Mouse (Mus musculus) hindbrain, embryonic 14.5 days (tissue): ENCODE results near the gene Mafb. TPM values are rescaled to one million over a fixed set of nuclear protein-coding genes. Genes with fewer than 3 reads are reported as not detected.

Source experiments
- ATAC-seq: fragments of 200-750 bp; cut with Nextera tagmentation; 2 replicates; pipeline ENCODE4 v1.8.0; 2017; ENCODE audit warnings: moderate number of reproducible peaks, mild to moderate bottlenecking, moderate TSS enrichment, moderate library complexity; ENCODE audit not compliant: low FRiP score
- DNase-seq: peaks from one replicate; pipeline ENCODE4 v3.0.0-alpha.2; 2015; ENCODE audit warnings: low spot score
- H3K27ac ChIP-seq: fragments of 300-500 bp; sonication (generic); 2 replicates; pipeline ENCODE4 v1.5.1; 2014; ENCODE audit warnings: mild to moderate bottlenecking, moderate library complexity
- H3K27me3 ChIP-seq: fragments of 300-500 bp; sonication (generic); 2 replicates; pipeline ENCODE4 v1.6.1; 2014; ENCODE audit warnings: mild to moderate bottlenecking, low read length, mixed read lengths; ENCODE audit not compliant: control insufficient read depth, insufficient read depth
- H3K36me3 ChIP-seq: fragments of 300-500 bp; sonication (generic); replicated peaks from 2 replicates; pipeline ENCODE4 v1.6.1; 2014; ENCODE audit not compliant: control insufficient read depth, insufficient read depth
- H3K4me1 ChIP-seq: fragments of 300-500 bp; sonication (generic); replicated peaks from 2 replicates; pipeline ENCODE4 v1.6.1; 2014; ENCODE audit warnings: antibody characterized with exemption, low read length, mixed read lengths; ENCODE audit not compliant: control insufficient read depth, insufficient read depth
- H3K4me2 ChIP-seq: fragments of 300-500 bp; sonication (generic); replicated peaks from 2 replicates; pipeline ENCODE4 v1.6.1; 2014; ENCODE audit warnings: mild to moderate bottlenecking, moderate library complexity
- H3K4me3 ChIP-seq: fragments of 300-500 bp; sonication (generic); replicated peaks from 2 replicates; pipeline ENCODE4 v1.5.1; 2014; ENCODE audit warnings: mild to moderate bottlenecking, low read length
- H3K9ac ChIP-seq: fragments of 300-500 bp; sonication (generic); 2 replicates; pipeline ENCODE4 v1.6.1; 2014
- H3K9me3 ChIP-seq: fragments of 300-500 bp; sonication (generic); 2 replicates; pipeline ENCODE4 v1.6.1; 2016; ENCODE audit warnings: low read length; ENCODE audit not compliant: control insufficient read depth
- WGBS: fragments of 180-500 bp; shearing (Covaris S2); extraction: QIAGEN DNeasy Blood & Tissue Kit; methylation state at CpG from one replicate; pipeline ENCODE4 v1.1.7; 2014; 5-methylcytosine and 5-hydroxymethylcytosine counted together
- polyA plus RNA-seq: library from polyadenylated mRNA; unstranded; fragments of >200 nt; fragmentation: Nextera tagmentation; extraction: Ambion mirVana; gene quantifications from 2 replicates; pipeline ENCODE4 v1.2.1, GENCODE M21; 2014

Mafb gene
- polyA plus RNA-seq, 1 experiment from 2014 or later = 29.0 TPM

- peaks cover 45% of the 10 kb centered on the region for H3K27me3 ChIP-seq
- WGBS = 52% methylated on average over 5 of the region's 5 CpGs
Measured at GRCm38 (mm10) chr2:160356132-160356531, 10.7 kb downstream of the Mafb start.

DNA sequence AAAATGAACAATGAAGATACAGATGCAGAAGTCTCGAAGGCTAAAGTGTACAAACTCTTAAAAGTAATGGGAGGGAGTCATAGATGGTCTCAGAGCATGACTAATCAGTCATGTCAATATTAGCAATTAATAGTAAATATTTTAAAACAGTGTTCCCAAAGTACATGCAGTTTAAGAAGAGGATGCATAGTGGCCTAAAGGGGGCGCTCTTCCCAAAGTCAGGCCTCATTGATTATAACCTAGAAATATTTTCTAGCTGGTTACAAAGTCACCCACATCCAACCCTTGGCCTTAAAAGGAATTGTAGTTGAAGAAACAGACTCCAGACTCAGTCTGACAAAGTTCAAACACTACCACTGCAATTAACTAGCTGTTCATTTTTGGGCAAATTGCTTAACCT, 12.5 kb downstream of the Mafb start:
- WGBS = 68% methylated on average over 2 of the region's 2 CpGs
- H3K36me3 ChIP-seq = no peaks in the 10 kb centered on the region
- ATAC-seq (no peak), DNase-seq (no peak)
- no peak overlapping the region for H3K27ac ChIP-seq
- H3K9me3 ChIP-seq = no peaks in the 10 kb centered on the region
- peaks cover 27% of the 10 kb centered on the region for H3K27me3 ChIP-seq
- no peak overlapping the region for H3K4me2 ChIP-seq
- H3K4me1 ChIP-seq = peaks cover 4% of the 10 kb centered on the region; the same call in 1 of the 2 replicates
- H3K4me3 ChIP-seq = no peak overlapping the region
- no peak overlapping the region for H3K9ac ChIP-seq

More at GRCm38 (mm10) chr2:160356132-160356531, 10.7 kb downstream of the Mafb start:
- Histone ChIP-seq H3K4me3 (no peak overlapping the region), H3K27ac (no peak overlapping the region), H3K4me1 (peaks cover 3% of the 10 kb centered on the region; the same call in 1 of the 2 replicates), H3K36me3 (no peaks in the 10 kb centered on the region), H3K9me3 (no peaks in the 10 kb centered on the region), H3K4me2 (no peak overlapping the region), H3K9ac (no peak overlapping the region)
- DNase-seq = no peak
- no peak for ATAC-seq

DNA sequence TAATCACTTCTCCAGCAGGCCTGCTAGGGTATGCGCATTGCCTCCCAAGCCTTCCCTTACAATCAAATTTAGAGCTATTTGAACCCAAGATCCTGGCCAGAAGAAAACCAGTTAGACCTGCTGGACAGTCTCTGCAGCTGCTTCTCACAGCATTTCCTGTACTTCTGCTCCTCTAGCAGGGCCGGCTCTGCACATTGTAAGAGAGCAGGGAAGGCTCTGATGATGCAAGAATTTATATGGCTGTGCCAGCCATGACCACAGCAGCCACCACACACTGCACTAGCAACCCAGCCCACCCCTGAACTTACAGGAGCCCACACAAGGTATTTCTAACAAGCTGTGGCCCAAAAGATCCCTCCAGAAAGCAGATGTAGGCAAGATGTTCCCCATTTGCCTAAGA, 13.3 kb downstream of the Mafb start:
- DNase-seq (no peak), ATAC-seq (no peak)
- Histone ChIP-seq H3K27me3 (peaks cover 19% of the 10 kb centered on the region), H3K4me3 (no peak overlapping the region), H3K36me3 (no peaks in the 10 kb centered on the region), H3K4me2 (no peak overlapping the region), H3K27ac (no peak overlapping the region), H3K4me1 (0 out of 2 replicates have a peak, but pooled peaks cover 4% of the 10 kb centered on the region), H3K9me3 (no peaks in the 10 kb centered on the region), H3K9ac (no peak overlapping the region)
- 83% methylated on average over 2 of the region's 2 CpGs for WGBS

DNA sequence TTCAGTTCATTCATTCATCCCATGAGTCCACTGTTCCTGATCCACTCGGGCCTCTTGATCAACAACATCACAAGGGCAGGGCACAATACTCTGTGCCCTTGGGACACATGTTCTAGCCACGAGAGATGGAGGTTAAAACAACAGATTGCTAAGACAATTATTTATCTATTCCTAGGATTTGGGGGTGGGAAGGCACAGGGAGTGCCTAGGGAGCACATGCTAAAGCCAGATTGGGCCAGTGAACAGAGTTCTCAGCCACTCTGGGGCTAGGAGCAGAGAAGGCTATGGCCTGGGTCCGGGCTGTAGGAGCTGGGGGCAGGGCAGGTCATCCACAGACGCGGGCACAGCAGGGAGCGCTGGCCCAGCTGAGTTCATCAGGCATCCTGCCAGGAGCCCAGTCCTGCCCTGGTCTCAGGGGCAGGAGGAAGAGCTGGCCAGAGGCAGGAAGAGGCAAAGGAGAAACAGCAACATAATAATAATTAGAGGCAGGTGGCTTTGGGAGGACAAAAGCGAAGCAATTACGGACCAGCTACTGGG, 15.8 kb downstream of the Mafb start:
- H3K4me2 ChIP-seq = no peak overlapping the region
- DNase-seq (no peak), ATAC-seq (no peak)
- no peaks in the 10 kb centered on the region for H3K36me3 ChIP-seq
- no peak overlapping the region for H3K9ac ChIP-seq
- H3K4me1 ChIP-seq = 0 out of 2 replicates have a peak, but pooled peaks cover 4% of the 10 kb centered on the region
- H3K4me3 ChIP-seq = no peak overlapping the region
- H3K27ac ChIP-seq = no peak overlapping the region
- WGBS = 29% methylated on average over 8 of the region's 8 CpGs
- no peaks in the 10 kb centered on the region for H3K27me3 ChIP-seq
- no peaks in the 10 kb centered on the region for H3K9me3 ChIP-seq

DNA sequence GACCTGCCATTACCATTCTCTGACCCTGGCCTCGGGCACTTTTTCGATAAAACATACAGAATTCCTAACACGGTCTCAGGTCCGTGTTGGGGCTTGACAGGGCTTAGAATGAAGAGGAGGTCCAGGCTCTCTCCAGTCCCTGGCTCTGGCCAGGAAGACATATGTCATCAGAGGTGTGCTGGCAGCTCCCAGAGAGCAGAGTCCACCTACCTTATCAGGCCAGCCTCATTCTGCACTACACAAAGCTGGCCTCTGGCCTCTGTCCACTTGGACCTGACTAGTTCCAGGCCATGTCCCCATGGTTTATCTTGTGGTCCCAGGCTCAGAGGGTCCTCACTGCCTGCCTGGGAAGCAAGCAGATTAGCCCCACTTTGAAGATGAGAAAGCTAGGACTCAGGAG, 17.3 kb downstream of the Mafb start:
- H3K4me1 ChIP-seq = 0 out of 2 replicates have a peak, but pooled peaks cover 4% of the 10 kb centered on the region
- DNase-seq (no peak), ATAC-seq (no peak)
- H3K4me2 ChIP-seq = no peak overlapping the region
- H3K27ac ChIP-seq = no peak overlapping the region
- H3K36me3 ChIP-seq = no peaks in the 10 kb centered on the region
- no peaks in the 10 kb centered on the region for H3K27me3 ChIP-seq
- no peak overlapping the region for H3K9ac ChIP-seq
- H3K9me3 ChIP-seq = no peaks in the 10 kb centered on the region
- no peak overlapping the region for H3K4me3 ChIP-seq
- WGBS = 81% methylated on average over 4 of the region's 4 CpGs

- Histone ChIP-seq H3K4me1 (0 out of 2 replicates have a peak, but pooled peaks cover 4% of the 10 kb centered on the region), H3K27me3 (no peaks in the 10 kb centered on the region), H3K27ac (no peak overlapping the region), H3K4me3 (no peak overlapping the region), H3K9me3 (no peaks in the 10 kb centered on the region), H3K9ac (no peak overlapping the region), H3K36me3 (no peaks in the 10 kb centered on the region), H3K4me2 (no peak overlapping the region)
- ATAC-seq (no peak), DNase-seq (no peak)
- WGBS = 40% methylated on average over 7 of the region's 7 CpGs
Measured at GRCm38 (mm10) chr2:160348796-160349195, 18.1 kb downstream of the Mafb start.

GRCm38 (mm10) chr2:160348072-160348604, 18.7 kb downstream of the Mafb start:
- WGBS = 56% methylated on average over 4 of the region's 4 CpGs
- ATAC-seq = no peak
- H3K9me3 ChIP-seq = no peaks in the 10 kb centered on the region

DNA sequence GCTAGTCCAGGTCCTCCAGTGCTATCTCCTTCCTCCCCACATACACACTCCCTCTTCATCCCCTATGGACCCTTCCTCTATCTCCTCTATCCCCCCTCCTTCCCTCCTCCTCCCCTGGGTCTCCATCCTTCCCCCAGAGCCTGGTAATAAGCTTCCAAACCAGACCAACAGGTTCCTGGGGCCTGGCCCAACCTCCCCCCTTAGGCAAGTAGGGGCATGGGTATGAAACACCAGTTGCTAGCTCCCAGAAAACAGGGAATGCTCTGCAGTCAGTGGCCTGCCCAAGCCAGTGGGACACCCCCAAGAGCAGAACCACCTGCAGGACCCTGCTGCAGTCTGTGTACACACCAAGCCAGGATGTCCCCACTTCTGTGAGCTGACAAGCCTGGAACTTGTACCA, 21.2 kb downstream of the Mafb start:
- no peak overlapping the region for H3K9ac ChIP-seq
- H3K27me3 ChIP-seq = no peaks in the 10 kb centered on the region
- H3K4me3 ChIP-seq = no peak overlapping the region
- H3K4me1 ChIP-seq = no peaks in the 10 kb centered on the region
- H3K9me3 ChIP-seq = no peaks in the 10 kb centered on the region
- no peak overlapping the region for H3K27ac ChIP-seq
- no peak for DNase-seq
- no peak for ATAC-seq
- H3K4me2 ChIP-seq = no peak overlapping the region
- no peaks in the 10 kb centered on the region for H3K36me3 ChIP-seq

More at GRCm38 (mm10) chr2:160348072-160348604, 18.7 kb downstream of the Mafb start:
- Histone ChIP-seq H3K27me3 (no peaks in the 10 kb centered on the region), H3K4me2 (no peak overlapping the region), H3K4me3 (no peak overlapping the region), H3K4me1 (0 out of 2 replicates have a peak, but pooled peaks cover 4% of the 10 kb centered on the region), H3K36me3 (no peaks in the 10 kb centered on the region), H3K9ac (no peak overlapping the region), H3K27ac (no peak overlapping the region)
- DNase-seq = no peak

DNA sequence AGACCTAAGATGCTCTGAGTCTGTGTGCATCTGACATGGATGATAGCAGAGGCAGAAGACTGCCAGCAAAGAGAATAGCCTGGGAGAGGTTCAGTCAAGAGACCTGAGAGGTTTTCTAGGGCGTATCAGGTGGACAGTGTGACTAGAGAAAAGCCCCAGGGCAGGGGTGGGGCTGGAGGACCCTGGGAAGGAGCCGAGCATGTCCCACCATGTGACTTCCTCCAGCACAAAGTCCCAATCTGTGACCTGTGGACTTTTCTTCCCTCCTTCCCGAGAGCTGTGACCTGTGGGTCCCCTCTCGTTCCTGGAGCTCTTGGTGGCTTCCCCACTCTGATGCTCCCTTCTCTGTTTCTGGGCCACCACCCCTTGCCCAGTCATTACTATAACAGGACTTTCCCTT, 26.7 kb downstream of the Mafb start:
- DNase-seq (no peak), ATAC-seq (no peak)
- H3K27ac ChIP-seq = no peak overlapping the region
- H3K4me2 ChIP-seq = no peak overlapping the region
- H3K27me3 ChIP-seq = no peaks in the 10 kb centered on the region
- H3K4me3 ChIP-seq = no peak overlapping the region
- 74% methylated on average over 4 of the region's 4 CpGs for WGBS
- H3K4me1 ChIP-seq = no peaks in the 10 kb centered on the region
- H3K36me3 ChIP-seq = no peaks in the 10 kb centered on the region
- no peak overlapping the region for H3K9ac ChIP-seq
- no peaks in the 10 kb centered on the region for H3K9me3 ChIP-seq

GRCm38 (mm10) chr2:160339595-160339994, 27.3 kb downstream of the Mafb start:
- ATAC-seq = no peak

More at GRCm38 (mm10) chr2:160339595-160339994, 27.3 kb downstream of the Mafb start:
- 92% methylated on average over 5 of the region's 5 CpGs for WGBS
- Histone ChIP-seq H3K36me3 (no peaks in the 10 kb centered on the region), H3K4me2 (no peak overlapping the region), H3K27me3 (no peaks in the 10 kb centered on the region), H3K4me1 (no peaks in the 10 kb centered on the region), H3K27ac (no peak overlapping the region), H3K9me3 (no peaks in the 10 kb centered on the region), H3K4me3 (no peak overlapping the region), H3K9ac (no peak overlapping the region)
- DNase-seq = no peak
